Mouse (Mus musculus) forebrain, embryonic 15.5 days (tissue): ENCODE measurements at regions not wholly inside any gene's neighbourhood (a gene's known extent, or its start where the extent isn't known, plus 50 kb on each side); places are given as distances from the start of the nearest gene placed in this dataset.

ENCODE experiments used
- ATAC-seq: fragments of 200-750 bp; cut with Nextera tagmentation; replicated peaks from 2 replicates; pipeline ENCODE4 v1.8.0; 2017; ENCODE audit warnings: mild to moderate bottlenecking, moderate TSS enrichment, moderate library complexity
- H3K27ac ChIP-seq: fragments of 300-500 bp; sonication (generic); replicated peaks from 2 replicates; pipeline ENCODE4 v1.5.1; 2015; ENCODE audit warnings: mild to moderate bottlenecking, inconsistent platforms
- H3K27me3 ChIP-seq: fragments of 300-500 bp; sonication (generic); 2 replicates; pipeline ENCODE4 v1.6.1; 2015; ENCODE audit warnings: inconsistent platforms
- H3K36me3 ChIP-seq: fragments of 300-500 bp; sonication (generic); 2 replicates; pipeline ENCODE4 v1.6.1; 2015; ENCODE audit warnings: mild to moderate bottlenecking, inconsistent platforms
- H3K4me1 ChIP-seq: fragments of 300-500 bp; sonication (generic); 2 replicates; pipeline ENCODE4 v1.6.1; 2015; ENCODE audit warnings: inconsistent platforms
- H3K4me2 ChIP-seq: fragments of 300-500 bp; sonication (generic); replicated peaks from 2 replicates; pipeline ENCODE4 v1.6.1; 2015; ENCODE audit warnings: mild to moderate bottlenecking, inconsistent platforms
- H3K4me3 ChIP-seq: fragments of 300-500 bp; sonication (generic); 2 replicates; pipeline ENCODE4 v1.5.1; 2015; ENCODE audit warnings: mild to moderate bottlenecking, inconsistent platforms
- H3K9ac ChIP-seq: fragments of 300-500 bp; sonication (generic); replicated peaks from 2 replicates; pipeline ENCODE4 v1.6.1; 2015; ENCODE audit warnings: mild to moderate bottlenecking, inconsistent platforms
- H3K9me3 ChIP-seq: fragments of 300-500 bp; sonication (generic); 2 replicates; pipeline ENCODE4 v1.6.1; 2016; ENCODE audit warnings: inconsistent platforms
- WGBS: fragments of 180-500 bp; shearing (Covaris S2); methylation state at CpG from one replicate; pipeline ENCODE4 v1.1.7; 2015; ENCODE audit warnings: mixed read lengths; 5-methylcytosine and 5-hydroxymethylcytosine counted together

DNA sequence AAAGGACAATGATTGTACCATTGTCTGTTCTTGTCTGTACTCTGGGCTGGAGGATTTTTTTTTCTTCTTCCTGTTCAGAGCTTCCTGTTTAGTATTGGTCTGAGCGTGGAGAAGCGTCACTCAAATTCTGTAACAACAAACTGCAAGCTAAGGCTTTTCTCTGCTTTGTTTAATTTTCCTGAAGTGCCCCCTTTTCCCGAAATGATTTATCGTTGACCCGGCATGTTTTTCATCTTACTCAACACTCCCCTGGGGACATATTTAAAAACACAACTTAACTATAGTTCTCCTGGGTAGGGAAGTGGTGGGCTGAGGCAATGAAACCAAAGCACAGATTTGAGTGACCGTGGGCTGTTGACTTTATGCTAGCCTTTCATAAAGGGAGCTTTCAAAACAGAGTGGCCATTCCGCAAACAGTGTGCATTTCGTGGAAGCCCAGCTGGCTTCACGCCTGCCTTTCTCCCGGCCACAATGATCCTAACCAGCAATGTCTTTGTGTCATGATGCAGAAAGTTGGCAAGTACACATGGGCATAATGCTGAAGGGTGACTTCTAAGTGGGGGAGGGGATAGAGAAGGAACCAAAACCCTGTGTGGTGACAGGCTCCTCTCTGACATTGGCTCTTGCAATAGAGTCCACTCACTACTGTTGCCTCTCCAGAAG lies 79.8 kb upstream of the Bmp2k start:
- H3K4me2 ChIP-seq = no peak overlapping the region
- ATAC-seq = peak; percentile 43; the same call in 1 of the 2 replicates
- no peaks in the 10 kb centered on the region; the same call in 1 of the 2 replicates for H3K4me1 ChIP-seq
- WGBS = 45% methylated on average over 10 of the region's 10 CpGs
- no peak overlapping the region for H3K4me3 ChIP-seq
- H3K27ac ChIP-seq = no peak overlapping the region
- no peaks in the 10 kb centered on the region for H3K36me3 ChIP-seq
- H3K9me3 ChIP-seq = no peaks in the 10 kb centered on the region
- H3K9ac ChIP-seq = no peak overlapping the region
- H3K27me3 ChIP-seq = no peaks in the 10 kb centered on the region

DNA sequence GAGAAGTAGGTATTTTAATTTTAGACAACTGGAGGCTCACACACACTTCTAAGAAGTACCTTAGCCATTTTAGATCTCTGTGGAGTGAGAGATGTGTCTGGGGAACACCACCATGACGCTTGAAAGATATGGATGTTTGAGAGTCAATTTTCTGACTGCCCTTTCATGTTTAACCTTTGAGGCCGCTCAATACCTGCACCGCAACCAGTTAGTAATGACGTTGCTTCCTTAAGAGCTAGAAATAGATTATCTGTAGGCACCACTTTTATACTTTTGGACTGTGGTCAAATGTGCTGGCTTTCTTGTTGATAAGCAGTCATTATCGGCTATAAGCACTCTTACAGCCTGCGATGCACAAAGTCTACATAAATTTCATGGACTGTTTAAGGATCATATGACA lies 78.3 kb upstream of the Bmp2k start:
- H3K36me3 ChIP-seq = no peaks in the 10 kb centered on the region

DNA sequence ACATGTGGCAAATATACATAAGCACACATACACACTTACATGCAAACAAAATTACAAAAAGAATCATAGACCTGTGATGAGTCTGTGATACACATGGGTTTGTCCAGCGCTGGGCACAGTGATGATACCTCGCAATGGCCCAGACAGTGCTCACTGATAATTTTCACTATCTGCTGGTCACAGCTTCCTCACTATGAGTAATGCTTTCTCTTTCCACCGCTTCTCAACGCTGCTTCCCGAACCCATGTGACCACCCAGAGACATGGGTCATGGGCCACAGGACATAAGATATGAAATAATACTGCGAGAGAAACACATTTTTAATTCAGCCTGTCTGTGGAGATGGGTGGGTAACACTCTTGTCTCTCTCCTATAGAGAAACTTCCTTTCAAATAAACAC lies 76.5 kb upstream of the Bmp2k start:
- Histone ChIP-seq H3K27me3 (no peaks in the 10 kb centered on the region), H3K4me1 (no peaks in the 10 kb centered on the region; the same call in 1 of the 2 replicates), H3K36me3 (no peaks in the 10 kb centered on the region)

More for the DNA sequence above, 78.3 kb upstream of the Bmp2k start:
- WGBS = 95% methylated on average over 6 of the region's 6 CpGs
- no peaks in the 10 kb centered on the region for H3K9me3 ChIP-seq
- ATAC-seq = no peak
- no peak overlapping the region for H3K4me2 ChIP-seq
- no peaks in the 10 kb centered on the region; the same call in 1 of the 2 replicates for H3K4me1 ChIP-seq
- no peaks in the 10 kb centered on the region for H3K27me3 ChIP-seq
- H3K4me3 ChIP-seq = no peak overlapping the region
- no peak overlapping the region for H3K9ac ChIP-seq
- no peak overlapping the region for H3K27ac ChIP-seq

GRCm38 (mm10) chr5:96921511-96921910 lies 76.0 kb upstream of the Bmp2k start:
- 86% methylated on average over 6 of the region's 6 CpGs for WGBS
- Histone ChIP-seq H3K4me1 (no peaks in the 10 kb centered on the region; the same call in 1 of the 2 replicates), H3K9ac (no peak overlapping the region), H3K4me2 (no peak overlapping the region), H3K27me3 (no peaks in the 10 kb centered on the region), H3K4me3 (no peak overlapping the region), H3K9me3 (no peaks in the 10 kb centered on the region), H3K27ac (no peak overlapping the region), H3K36me3 (no peaks in the 10 kb centered on the region)
- ATAC-seq = no peak

More for the DNA sequence above, 76.5 kb upstream of the Bmp2k start:
- 96% methylated on average over 6 of the region's 6 CpGs for WGBS
- Histone ChIP-seq H3K4me3 (no peak overlapping the region), H3K27ac (no peak overlapping the region), H3K9me3 (no peaks in the 10 kb centered on the region), H3K4me2 (no peak overlapping the region), H3K9ac (no peak overlapping the region)
- no peak for ATAC-seq

DNA sequence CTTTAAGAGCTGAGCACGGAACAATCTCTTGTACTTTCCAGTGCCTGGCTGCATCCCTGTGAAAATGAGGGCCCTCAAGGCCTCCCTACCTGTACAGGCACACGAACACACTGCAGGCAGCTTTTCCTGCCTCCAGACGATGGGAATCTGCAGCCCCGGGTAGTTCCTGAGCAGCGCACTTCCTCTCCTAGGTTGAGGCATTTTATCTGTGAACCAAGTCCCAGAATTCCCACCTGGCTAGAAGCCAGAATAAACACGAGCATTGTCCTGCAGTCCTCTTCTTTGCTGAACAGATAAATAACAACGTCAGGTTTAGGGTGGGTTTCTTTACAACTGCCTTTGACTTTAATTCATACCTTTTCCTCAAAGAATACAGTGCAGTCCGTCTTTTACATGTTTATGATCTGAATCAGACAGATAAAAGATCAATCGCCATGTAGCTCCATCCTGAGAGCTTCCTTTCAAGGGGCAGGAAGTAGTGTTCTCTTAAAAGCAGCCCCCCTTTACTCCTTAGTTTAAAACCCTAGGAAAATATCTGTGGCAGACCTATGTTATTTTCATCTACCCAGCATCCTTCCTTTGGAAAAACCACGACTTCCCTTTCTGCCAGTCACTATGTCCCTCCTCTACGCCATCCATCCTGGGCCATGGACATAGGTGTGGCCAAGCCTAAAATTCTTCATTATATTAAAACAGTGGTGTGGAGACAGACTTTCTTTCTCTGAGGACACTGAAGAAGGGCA lies 75.3 kb upstream of the Bmp2k start:
- ATAC-seq = no peak
- Histone ChIP-seq H3K27me3 (no peaks in the 10 kb centered on the region), H3K9me3 (no peaks in the 10 kb centered on the region), H3K27ac (no peak overlapping the region), H3K9ac (no peak overlapping the region), H3K4me3 (no peak overlapping the region), H3K4me2 (no peak overlapping the region), H3K36me3 (no peaks in the 10 kb centered on the region), H3K4me1 (no peaks in the 10 kb centered on the region; the same call in 1 of the 2 replicates)
- 68% methylated on average over 11 of the region's 11 CpGs for WGBS

DNA sequence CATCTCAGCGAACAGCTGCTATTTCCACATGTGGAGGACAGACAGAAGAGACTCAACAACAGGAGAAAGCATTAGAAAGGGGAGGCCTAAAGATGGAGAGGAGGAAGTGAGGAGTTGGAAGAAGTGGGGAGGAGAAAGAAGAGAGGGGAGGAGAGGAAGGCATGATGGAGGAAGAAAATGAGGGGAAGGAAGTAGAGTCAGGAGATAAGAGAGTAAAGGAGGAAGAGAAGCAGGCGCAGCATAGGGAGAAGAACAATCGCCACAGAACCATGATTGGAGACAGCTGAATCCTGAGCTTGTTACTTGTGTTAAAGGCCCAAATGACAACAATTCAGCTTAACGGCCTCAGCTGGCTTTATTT lies 74.8 kb upstream of the Bmp2k start:
- H3K4me1 ChIP-seq = no peaks in the 10 kb centered on the region; the same call in 1 of the 2 replicates
- no peak overlapping the region for H3K4me3 ChIP-seq
- no peak overlapping the region for H3K9ac ChIP-seq
- H3K4me2 ChIP-seq = no peak overlapping the region
- H3K9me3 ChIP-seq = no peaks in the 10 kb centered on the region
- ATAC-seq = no peak
- WGBS = 37% methylated on average over 4 of the region's 4 CpGs
- no peaks in the 10 kb centered on the region for H3K36me3 ChIP-seq
- no peaks in the 10 kb centered on the region for H3K27me3 ChIP-seq
- no peak overlapping the region for H3K27ac ChIP-seq

- H3K36me3 ChIP-seq = no peaks in the 10 kb centered on the region
- H3K4me1 ChIP-seq = no peaks in the 10 kb centered on the region; the same call in 1 of the 2 replicates
- H3K4me3 ChIP-seq = no peak overlapping the region
- no peaks in the 10 kb centered on the region for H3K9me3 ChIP-seq
- no peak for ATAC-seq
- H3K9ac ChIP-seq = no peak overlapping the region
- H3K4me2 ChIP-seq = no peak overlapping the region
- no peaks in the 10 kb centered on the region for H3K27me3 ChIP-seq
- H3K27ac ChIP-seq = no peak overlapping the region
- WGBS = 91% methylated on average over 1 of the region's 1 CpGs
These were observed 74.0 kb upstream of the Bmp2k start for GRCm38 (mm10) chr5:96923526-96923925.

DNA sequence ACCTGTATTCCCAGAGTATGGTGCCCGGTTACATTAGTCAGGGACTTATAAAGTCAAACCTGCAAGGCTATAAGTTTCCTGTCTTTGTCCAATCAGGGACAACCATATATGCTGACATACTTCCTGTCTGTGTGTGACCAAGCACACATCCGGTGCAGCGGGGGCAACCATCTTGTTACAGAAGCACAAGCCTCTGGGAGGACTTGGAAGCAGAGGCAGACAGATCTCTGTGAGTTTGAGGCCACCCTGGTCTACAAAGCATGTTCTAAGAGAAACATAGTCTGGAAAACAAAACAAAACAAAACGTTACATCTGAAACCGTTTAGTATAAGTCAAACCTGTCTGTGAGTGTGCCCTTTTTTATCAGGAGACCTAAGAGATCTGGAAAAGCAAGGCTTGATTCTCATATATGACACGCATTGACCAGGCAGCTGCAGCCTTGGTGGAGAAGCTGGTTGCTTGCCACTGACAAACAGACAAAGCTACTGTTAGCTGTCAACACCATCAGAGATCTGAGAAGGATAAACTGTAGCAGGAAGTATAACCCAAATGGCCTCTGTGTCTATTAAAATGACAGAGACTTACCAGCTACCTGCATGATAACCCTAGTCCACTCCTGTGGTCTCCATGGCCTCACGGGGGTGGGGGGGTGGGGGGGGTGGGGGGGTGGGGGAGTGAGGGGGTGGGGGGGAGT lies 72.6 kb upstream of the Bmp2k start:
- Histone ChIP-seq H3K4me3 (no peak overlapping the region), H3K4me1 (no peaks in the 10 kb centered on the region; the same call in 1 of the 2 replicates), H3K36me3 (no peaks in the 10 kb centered on the region), H3K4me2 (no peak overlapping the region), H3K9ac (no peak overlapping the region), H3K27ac (no peak overlapping the region), H3K9me3 (no peaks in the 10 kb centered on the region), H3K27me3 (no peaks in the 10 kb centered on the region)
- no peak for ATAC-seq
- 89% methylated on average over 7 of the region's 7 CpGs for WGBS

- Histone ChIP-seq H3K9me3 (no peaks in the 10 kb centered on the region), H3K4me3 (no peak overlapping the region), H3K9ac (no peak overlapping the region), H3K36me3 (no peaks in the 10 kb centered on the region), H3K4me2 (no peak overlapping the region), H3K4me1 (no peaks in the 10 kb centered on the region; the same call in 1 of the 2 replicates), H3K27me3 (no peaks in the 10 kb centered on the region), H3K27ac (no peak overlapping the region)
- no peak for ATAC-seq
- WGBS = 89% methylated on average over 2 of the region's 2 CpGs
These were observed 71.5 kb upstream of the Bmp2k start for GRCm38 (mm10) chr5:96925943-96926342.

DNA sequence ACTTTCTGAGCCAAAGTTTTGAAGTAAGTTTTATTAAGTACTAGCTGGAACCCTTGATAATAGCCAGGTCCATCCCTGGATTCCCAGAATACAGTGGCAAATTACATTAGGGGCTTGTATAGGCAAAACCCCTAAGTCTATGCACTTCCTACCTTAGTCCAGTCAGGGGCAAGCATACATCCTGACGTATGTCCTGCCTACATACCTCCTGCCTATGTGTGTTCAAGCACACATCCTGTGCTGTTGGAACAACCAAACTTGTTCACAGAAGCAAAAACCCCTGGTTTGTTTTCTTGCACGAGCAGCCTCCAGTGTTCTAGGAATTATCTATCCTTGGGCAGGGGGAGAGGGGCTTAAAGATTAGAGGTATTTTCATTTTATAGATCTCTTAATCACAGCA lies 66.4 kb upstream of the Bmp2k start:
- Histone ChIP-seq H3K9ac (no peak overlapping the region), H3K27ac (no peak overlapping the region), H3K9me3 (no peaks in the 10 kb centered on the region), H3K36me3 (no peaks in the 10 kb centered on the region), H3K4me1 (no peaks in the 10 kb centered on the region), H3K4me2 (no peak overlapping the region), H3K27me3 (no peaks in the 10 kb centered on the region), H3K4me3 (no peak overlapping the region)
- ATAC-seq = no peak
- WGBS = 67% methylated on average over 2 of the region's 2 CpGs

DNA sequence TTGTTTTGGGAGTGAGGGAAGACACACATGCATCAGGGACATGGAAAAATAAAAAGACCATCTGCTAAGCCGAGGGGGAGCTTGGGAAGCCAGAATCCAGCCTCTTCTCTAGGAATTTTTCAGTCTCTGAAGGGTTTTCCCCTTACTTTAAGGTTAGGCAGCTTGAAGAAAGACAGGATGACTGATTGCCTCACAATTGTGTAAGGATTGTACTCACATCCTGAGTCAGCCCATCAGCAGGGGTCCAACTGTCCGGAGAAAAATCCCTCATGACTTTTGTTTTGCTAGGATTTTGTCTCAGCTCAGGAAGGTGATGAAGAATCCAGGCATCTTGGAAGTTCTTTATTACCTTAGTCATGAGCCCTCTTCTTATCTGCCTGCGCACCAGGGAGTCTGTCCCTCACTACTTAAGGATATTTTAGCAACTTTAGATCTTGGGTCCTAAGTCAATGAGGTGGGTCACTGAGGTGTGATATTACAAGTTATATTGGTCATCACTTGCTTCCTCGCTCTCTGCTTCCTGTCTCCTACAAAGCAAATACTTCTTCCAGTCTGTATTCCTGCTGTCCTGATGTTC lies 65.8 kb upstream of the Bmp2k start:
- WGBS = 58% methylated on average over 4 of the region's 4 CpGs
- Histone ChIP-seq H3K9me3 (no peaks in the 10 kb centered on the region), H3K27me3 (no peaks in the 10 kb centered on the region)

GRCm38 (mm10) chr5:96936239-96936638 lies 61.2 kb upstream of the Bmp2k start:
- H3K9ac ChIP-seq = no peak overlapping the region
- H3K27ac ChIP-seq = no peak overlapping the region
- no peaks in the 10 kb centered on the region for H3K36me3 ChIP-seq
- H3K9me3 ChIP-seq = no peaks in the 10 kb centered on the region
- H3K4me1 ChIP-seq = peaks cover 6% of the 10 kb centered on the region; the same call in 1 of the 2 replicates
- no peaks in the 10 kb centered on the region for H3K27me3 ChIP-seq
- no peak overlapping the region for H3K4me3 ChIP-seq
- ATAC-seq = no peak
- no peak overlapping the region for H3K4me2 ChIP-seq
- 89% methylated on average over 3 of the region's 3 CpGs for WGBS

More for the DNA sequence above, 65.8 kb upstream of the Bmp2k start:
- Histone ChIP-seq H3K4me2 (no peak overlapping the region), H3K36me3 (no peaks in the 10 kb centered on the region), H3K27ac (no peak overlapping the region), H3K4me3 (no peak overlapping the region), H3K9ac (no peak overlapping the region), H3K4me1 (no peaks in the 10 kb centered on the region)
- ATAC-seq = no peak
